Mouse (Mus musculus) frontal cortex, postnatal 36 days (tissue): ENCODE measurements around the gene Fxyd7.

Experiments used
- DNase-seq, 2 experiments: peaks; one replicate each; pipeline ENCODE4 v3.0.0; 2022; ENCODE audit warnings: low spot score in 2 of 2

Gene Fxyd7

GRCm38 (mm10) chr7:31050921-31051320, 346 bp downstream of the Fxyd7 start:
- peak; percentile 62 to 74 for DNase-seq

GRCm38 (mm10) chr7:31050487-31050886, 780 bp downstream of the Fxyd7 start:
- DNase-seq, result peak in 1 of 2 experiments; percentile 20

- DNase-seq, result peak; percentile 66 to 70
These were observed 1.4 kb downstream of the Fxyd7 start for GRCm38 (mm10) chr7:31049846-31050281.

GRCm38 (mm10) chr7:31049135-31049845, 2.0 kb downstream of the Fxyd7 start:
- peak; percentile 54 to 62 for DNase-seq

- no peak for DNase-seq
These were observed 8.8 kb downstream of the Fxyd7 start, which contains the start of gene Fxyd5 for GRCm38 (mm10) chr7:31042431-31042910. Fxyd5 (minus strand) TSS chr7:31042481.

- no peak for DNase-seq
These were observed 9.5 kb downstream of the Fxyd7 start for GRCm38 (mm10) chr7:31041662-31042315.

- no peak for DNase-seq
These were observed 10.3 kb downstream of the Fxyd7 start for GRCm38 (mm10) chr7:31041023-31041407.

- DNase-seq, result no peak
These were observed 10.8 kb downstream of the Fxyd7 start for GRCm38 (mm10) chr7:31040281-31041022.

- DNase-seq, result no peak
These were observed 12.3 kb downstream of the Fxyd7 start for GRCm38 (mm10) chr7:31039011-31039410.

GRCm38 (mm10) chr7:31037675-31038074, 13.6 kb downstream of the Fxyd7 start:
- no peak for DNase-seq

- DNase-seq, result no peak
These were observed 14.3 kb downstream of the Fxyd7 start for GRCm38 (mm10) chr7:31036917-31037316.

GRCm38 (mm10) chr7:31035291-31035690, 16.0 kb downstream of the Fxyd7 start:
- no peak for DNase-seq

GRCm38 (mm10) chr7:31034789-31035188, 16.5 kb downstream of the Fxyd7 start:
- no peak for DNase-seq

- no peak for DNase-seq
These were observed 17.7 kb downstream of the Fxyd7 start for GRCm38 (mm10) chr7:31033409-31034165.

- no peak for DNase-seq
These were observed 19.5 kb downstream of the Fxyd7 start for GRCm38 (mm10) chr7:31031731-31032130.

GRCm38 (mm10) chr7:31030717-31031116, 20.6 kb downstream of the Fxyd7 start:
- DNase-seq, result no peak

GRCm38 (mm10) chr7:31028609-31029008, 22.7 kb downstream of the Fxyd7 start:
- no peak for DNase-seq

GRCm38 (mm10) chr7:31017104-31017901, 34.0 kb downstream of the Fxyd7 start:
- peak; percentile 72 to 88 for DNase-seq

GRCm38 (mm10) chr7:31012971-31013370, 38.3 kb downstream of the Fxyd7 start:
- no peak for DNase-seq

GRCm38 (mm10) chr7:31008889-31009288, 42.4 kb downstream of the Fxyd7 start:
- no peak for DNase-seq

GRCm38 (mm10) chr7:31008175-31008574, 43.1 kb downstream of the Fxyd7 start:
- DNase-seq, result no peak
